Mouse (Mus musculus): Measurements from ENCODE around the gene Fam107b.

DNA sequence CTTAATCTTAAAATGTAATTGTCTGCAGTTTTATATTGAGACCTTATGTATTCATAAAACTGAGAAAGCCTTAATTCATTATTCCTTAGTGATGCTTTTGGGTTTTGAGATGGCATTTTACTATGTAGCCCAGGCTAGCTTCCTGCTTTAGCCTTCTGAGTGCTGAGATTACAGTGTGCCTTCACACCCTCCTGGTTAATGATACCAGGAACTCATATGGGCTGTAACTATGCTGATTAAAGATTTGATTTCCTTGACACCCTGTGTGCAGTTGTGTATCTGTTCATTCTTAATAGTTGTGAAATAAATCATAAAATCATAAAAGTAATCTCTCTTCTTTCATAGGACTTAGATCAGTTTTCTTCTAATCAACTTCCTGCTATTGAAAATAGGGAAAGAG is 205.8 kb downstream of the Fam107b start:
- TF ChIP-seq CTCF (conservative IDR thresholded peaks at IDR 0.05; ENCODE audit: low read length) (no peak), NANOG (IDR thresholded peaks at IDR 0.05; ENCODE audit: borderline replicate concordance, low read length) (no peak), POU5F1 (IDR thresholded peaks at IDR 0.05; ENCODE audit: borderline replicate concordance, low read length) (no peak)

All from E14TG2a.4 (cell line).